Mouse (Mus musculus) CH12.LX (cell line): ENCODE measurements around the gene Slc27a1. TPM values are rescaled to one million over a fixed set of nuclear protein-coding genes. Genes with fewer than 3 reads are reported as not detected.
A peak's percentile ranks its signal among the peaks of the same experiment; 100 is the strongest.

Source experiments
- DNase-seq: peaks from one replicate; pipeline ENCODE4 v3.0.0-alpha.2; 2013; ENCODE audit errors: extremely low read depth
- H3K27ac ChIP-seq: 2 replicates; pipeline ENCODE4 v1.5.1; 2012; ENCODE audit warnings: low read depth, mild to moderate bottlenecking, control low read depth, moderate library complexity; ENCODE audit not compliant: insufficient read depth
- H3K27me3 ChIP-seq: replicated peaks from 2 replicates; pipeline ENCODE3; 2012; ENCODE audit warnings: inconsistent platforms
- H3K36me3 ChIP-seq, 2 experiments: replicated peaks in 1 of 2; 2 replicates each; pipeline versions ENCODE3 to v1.6.1; 2012; ENCODE audit warnings: inconsistent platforms in 1 of 2, low read length in 1 of 2, mild to moderate bottlenecking in 1 of 2, mixed read lengths in 1 of 2, moderate library complexity in 1 of 2; ENCODE audit not compliant: control insufficient read depth in 1 of 2, insufficient read depth in 1 of 2
- H3K4me1 ChIP-seq, 2 experiments: 2 replicates each; pipeline ENCODE4 v1.6.1; 2012; ENCODE audit warnings: inconsistent platforms in 1 of 2, moderate library complexity in 1 of 2; ENCODE audit not compliant: insufficient read depth in 2 of 2, control insufficient read depth in 1 of 2
- H3K4me2 ChIP-seq: 2 replicates; pipeline ENCODE4 v1.6.1; 2012; ENCODE audit warnings: low read depth, mild to moderate bottlenecking, control low read depth; ENCODE audit not compliant: poor library complexity, insufficient read depth, severe bottlenecking
- H3K4me3 ChIP-seq, 3 experiments: fragments of 150-350 bp in 1 of 3; sonication (generic) in 1 of 3; replicated peaks in 1 of 3; 2 replicates each; pipeline versions ENCODE3 to v1.5.1; 2011 to 2012; ENCODE audit warnings: low read depth in 2 of 3, low read length in 2 of 3, mild to moderate bottlenecking in 2 of 3, moderate library complexity in 2 of 3, control low read depth in 1 of 3, improper control_type of control experiment in 1 of 3, inconsistent platforms in 1 of 3, mixed read lengths in 1 of 3; ENCODE audit not compliant: poor library complexity in 1 of 3
- H3K79me2 ChIP-seq: replicated peaks from 2 replicates; pipeline ENCODE4 v1.6.1; 2012; ENCODE audit warnings: mild to moderate bottlenecking, moderate library complexity; ENCODE audit not compliant: control insufficient read depth, poor library complexity, insufficient read depth, severe bottlenecking; ENCODE audit errors: extremely low read depth
- H3K9ac ChIP-seq: 2 replicates; pipeline ENCODE4 v1.6.1; 2012; ENCODE audit warnings: low read depth, mild to moderate bottlenecking, control low read depth, moderate library complexity; ENCODE audit not compliant: insufficient read depth
- H3K9me3 ChIP-seq: replicated peaks from 2 replicates; pipeline ENCODE3; 2012; ENCODE audit warnings: low read length, inconsistent platforms, mixed read lengths
- BHLHE40 ChIP-seq: IDR thresholded peaks from 2 replicates; pipeline ENCODE4 v1.6.1; 2011; ENCODE audit warnings: mild to moderate bottlenecking, low read depth, low read length, improper control_type of control experiment
- CHD2 ChIP-seq: IDR thresholded peaks from 2 replicates; pipeline ENCODE4 v1.6.1; 2011; ENCODE audit warnings: low read length, improper control_type of control experiment
- CTCF ChIP-seq, 2 experiments: IDR thresholded peaks in 1 of 2; conservative IDR thresholded peaks in 1 of 2; 2 replicates each; pipeline ENCODE4 v1.5.1; 2011 to 2012; ENCODE audit warnings: low read depth in 2 of 2, low read length in 2 of 2, improper control_type of control experiment in 1 of 2, inconsistent platforms in 1 of 2, mild to moderate bottlenecking in 1 of 2, moderate library complexity in 1 of 2
- E2F4 ChIP-seq: IDR thresholded peaks from 2 replicates; pipeline ENCODE4 v1.6.1; 2011; ENCODE audit warnings: low read depth, low read length, improper control_type of control experiment; ENCODE audit not compliant: insufficient replicate concordance
- GABPA ChIP-seq: IDR thresholded peaks from 2 replicates; pipeline ENCODE4 v1.6.1; 2012; ENCODE audit warnings: low read depth, low read length, improper control_type of control experiment, inconsistent platforms; ENCODE audit not compliant: insufficient replicate concordance
- IRF4 ChIP-seq: IDR thresholded peaks from 2 replicates; pipeline ENCODE4 v1.6.1; 2014; ENCODE audit warnings: low read depth, mild to moderate bottlenecking, inconsistent platforms, low read length, improper control_type of control experiment
- JUN ChIP-seq: IDR thresholded peaks from 2 replicates; pipeline ENCODE4 v1.6.1; 2011; ENCODE audit warnings: low read depth, mild to moderate bottlenecking, low read length, improper control_type of control experiment, moderate library complexity; ENCODE audit not compliant: insufficient read depth
- JUND ChIP-seq: conservative IDR thresholded peaks from 2 replicates; pipeline ENCODE4 v1.6.1; 2011; ENCODE audit warnings: low read depth, low read length, improper control_type of control experiment
- KAT2A ChIP-seq: IDR thresholded peaks from 2 replicates; pipeline ENCODE4 v1.6.1; 2012; ENCODE audit warnings: low read length, improper control_type of control experiment, inconsistent platforms; ENCODE audit not compliant: insufficient replicate concordance
- MAFK ChIP-seq: IDR thresholded peaks from 2 replicates; pipeline ENCODE4 v1.6.1; 2011; ENCODE audit warnings: low read length, improper control_type of control experiment; ENCODE audit not compliant: insufficient replicate concordance
- MAX ChIP-seq: IDR thresholded peaks from 2 replicates; pipeline ENCODE4 v1.6.1; 2011; ENCODE audit warnings: low read length, improper control_type of control experiment
- MAZ ChIP-seq: IDR thresholded peaks from 2 replicates; pipeline ENCODE4 v1.6.1; 2012; ENCODE audit warnings: low read depth, mild to moderate bottlenecking, inconsistent platforms, low read length, improper control_type of control experiment, moderate library complexity
- MEF2A ChIP-seq: IDR thresholded peaks from 2 replicates; pipeline ENCODE4 v1.6.1; 2014; ENCODE audit warnings: low read depth, mild to moderate bottlenecking, inconsistent platforms, low read length, improper control_type of control experiment, borderline replicate concordance
- MXI1 ChIP-seq: IDR thresholded peaks from 2 replicates; pipeline ENCODE4 v1.6.1; 2011; ENCODE audit warnings: mild to moderate bottlenecking, low read depth, low read length, improper control_type of control experiment
- MYC ChIP-seq: IDR thresholded peaks from 2 replicates; pipeline ENCODE4 v1.6.1; 2011; ENCODE audit warnings: low read depth, mild to moderate bottlenecking, improper control_type of control experiment, low read length
- NELFE ChIP-seq: IDR thresholded peaks from 2 replicates; pipeline ENCODE4 v1.6.1; 2011; ENCODE audit warnings: low read depth, low read length, improper control_type of control experiment
- NRF1 ChIP-seq: IDR thresholded peaks from 2 replicates; pipeline ENCODE4 v1.6.1; 2014; ENCODE audit warnings: low read depth, mild to moderate bottlenecking, inconsistent platforms, low read length, improper control_type of control experiment, moderate library complexity
- PAX5 ChIP-seq: IDR thresholded peaks from 2 replicates; pipeline ENCODE4 v1.6.1; 2012; ENCODE audit warnings: low read length, inconsistent platforms, mixed read lengths
- POLR2A ChIP-seq: IDR thresholded peaks from 2 replicates; pipeline ENCODE4 v1.6.1; 2011; ENCODE audit warnings: low read depth, mild to moderate bottlenecking, improper control_type of control experiment, low read length
- POLR2AphosphoS2 ChIP-seq: IDR thresholded peaks from 2 replicates; pipeline ENCODE4 v1.6.1; 2011; ENCODE audit warnings: low read depth, low read length, improper control_type of control experiment
- RAD21 ChIP-seq: IDR thresholded peaks from 2 replicates; pipeline ENCODE4 v1.6.1; 2011; ENCODE audit warnings: low read depth, mild to moderate bottlenecking, low read length, improper control_type of control experiment, moderate library complexity
- RCOR1 ChIP-seq: conservative IDR thresholded peaks from 2 replicates; pipeline ENCODE4 v1.6.1; 2012; ENCODE audit warnings: low read depth, mild to moderate bottlenecking, inconsistent platforms, low read length, improper control_type of control experiment
- SMC3 ChIP-seq: IDR thresholded peaks from 2 replicates; pipeline ENCODE4 v1.6.1; 2011; ENCODE audit warnings: low read depth, low read length, improper control_type of control experiment
- TBP ChIP-seq: conservative IDR thresholded peaks from 2 replicates; pipeline ENCODE4 v1.6.1; 2011; ENCODE audit warnings: low read depth, low read length, improper control_type of control experiment
- TCF12 ChIP-seq: IDR thresholded peaks from 2 replicates; pipeline ENCODE4 v1.6.1; 2014; ENCODE audit warnings: low read depth, mild to moderate bottlenecking, inconsistent platforms, low read length, improper control_type of control experiment
- USF1 ChIP-seq: IDR thresholded peaks from 2 replicates; pipeline ENCODE4 v1.6.1; 2014; ENCODE audit warnings: low read depth, mild to moderate bottlenecking, inconsistent platforms, low read length, improper control_type of control experiment
- ZMIZ1 ChIP-seq: IDR thresholded peaks from 2 replicates; pipeline ENCODE4 v1.6.1; 2012; ENCODE audit warnings: low read depth, mild to moderate bottlenecking, inconsistent platforms, low read length, improper control_type of control experiment
- dilution Hi-C: fragments of 300-500 bp; cut with MboI; formaldehyde crosslinking; loops from 2 replicates; pipeline ENCODE4 v1.14.3; 2020; ENCODE audit warnings: low sequenced_read_pairs; ENCODE audit not compliant: extremely low pct_unique_long_range_greater_than_20kb, extremely low pct_ligation_motif_present
- in situ Hi-C: fragments of 300-500 bp; cut with MboI; formaldehyde crosslinking; loops from 3 replicates; pipeline ENCODE4 v1.14.3; 2019; ENCODE audit warnings: low sequenced_read_pairs, low pct_ligation_motif_present, low pct_unique_long_range_greater_than_20kb, mixed read lengths
- polyA plus RNA-seq: library from polyadenylated mRNA; unstranded; fragments of >175 nt; gene quantifications from 2 replicates; pipeline ENCODE4 v1.2.1, GENCODE M21; 2012; ENCODE audit warnings: low read depth; ENCODE audit not compliant: insufficient read length
- total RNA-seq, 2 experiments: library from RNA; depleted of rRNA; stranded (reverse); fragments of 300-350 nt in 1 of 2; fragments of >200 nt in 1 of 2; gene quantifications; 2 replicates each; pipeline ENCODE4 v1.2.3; 2012 to 2014

Gene Slc27a1
- total and polyA plus RNA-seq, 3 experiments, result 1.8 to 4.0 (median 2.4) TPM

DNA sequence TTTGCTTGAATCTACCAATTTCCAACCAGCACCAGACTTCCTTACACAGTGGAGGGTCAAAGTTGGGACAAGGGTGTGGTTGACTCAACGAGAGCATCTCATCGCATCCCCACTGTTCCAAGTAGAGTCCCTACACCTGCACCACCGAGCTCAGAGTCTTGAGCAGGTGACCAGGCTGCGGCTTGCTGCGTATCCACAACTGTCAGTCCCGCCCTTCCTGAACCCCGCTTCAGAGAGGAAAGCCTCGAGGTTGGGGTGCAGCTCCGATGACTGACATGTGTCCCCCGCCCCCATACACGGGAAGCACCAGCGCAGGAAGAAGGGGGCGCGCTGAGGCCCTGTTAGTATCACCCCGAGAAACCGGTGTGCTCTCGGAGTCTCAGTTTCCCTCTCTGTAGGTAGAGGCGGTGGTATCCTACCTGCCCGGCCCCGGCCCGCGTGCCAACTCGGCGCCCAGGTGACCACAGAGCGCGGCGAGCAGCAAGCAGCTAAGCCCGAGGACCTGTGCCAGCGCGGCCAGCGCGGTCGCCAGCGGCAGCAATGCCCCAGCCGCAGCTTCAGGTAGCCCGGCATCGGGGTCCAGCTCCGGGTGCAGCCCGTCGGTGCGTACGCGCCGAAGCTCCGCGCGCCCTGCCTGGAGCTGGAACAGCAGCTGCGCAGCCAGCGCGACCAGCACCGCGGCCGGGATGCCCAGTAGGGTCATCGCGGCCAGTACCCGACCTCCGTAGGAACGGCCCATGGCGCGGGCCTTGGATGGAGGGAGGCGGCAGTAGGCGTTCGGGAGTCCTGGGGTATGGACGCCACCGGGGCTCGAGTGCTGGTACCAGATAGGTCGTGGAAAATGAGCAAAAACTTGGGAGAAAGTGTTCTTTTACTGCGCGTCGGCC is 10.4 kb upstream of the Slc27a1 start, which contains the start of gene Tmem221:
Gene Tmem221, minus strand, starts transcription at position 801 of the 887 bp plus-strand sequence.
- no peak for DNase-seq
- H3K9ac ChIP-seq, result peak within 1 kb of the TSS; percentile 47
- no peaks in the 10 kb centered on the region for H3K79me2 ChIP-seq
- H3K4me1 ChIP-seq, result peaks cover 15 to 20% of the 10 kb centered on the region in 2 experiments
- dilution Hi-C loops (no loop called here), in situ Hi-C loops (no loop called here)
- H3K27me3 ChIP-seq, result peaks cover 20% of the 10 kb centered on the region
- TF ChIP-seq MAZ (peak; percentile 65; the same call in 1 of the 2 replicates), MEF2A (0 out of 2 replicates have a peak, but pooled peaks have one; percentile 23), POLR2AphosphoS2 (no peak), CHD2 (no peak), TBP (no peak), E2F4 (no peak), CTCF (conservative IDR thresholded peaks at IDR 0.05 in 1 of 2, IDR thresholded peaks at IDR 0.05 in 1 of 2; ENCODE audit: low read depth in 2 of 2, low read length in 2 of 2) (peak in 1 of 2 experiments; percentile 41; a peak in 1 of 4 replicates), NELFE (peak; percentile 54; the same call in 1 of the 2 replicates), POLR2A (0 out of 2 replicates have a peak, but pooled peaks have one; percentile 45), RAD21 (no peak), BHLHE40 (no peak), JUND (no peak), USF1 (no peak), MAFK (no peak)
- no peaks in the 10 kb centered on the region for H3K9me3 ChIP-seq
- peak within 1 kb of the TSS; percentile 64 for H3K4me2 ChIP-seq
- peak within 1 kb of the TSS; percentile 28 to 67 (median 59) for H3K4me3 ChIP-seq
- no peak within 1 kb of the TSS for H3K27ac ChIP-seq
- no peaks in the 10 kb centered on the region for H3K36me3 ChIP-seq

DNA sequence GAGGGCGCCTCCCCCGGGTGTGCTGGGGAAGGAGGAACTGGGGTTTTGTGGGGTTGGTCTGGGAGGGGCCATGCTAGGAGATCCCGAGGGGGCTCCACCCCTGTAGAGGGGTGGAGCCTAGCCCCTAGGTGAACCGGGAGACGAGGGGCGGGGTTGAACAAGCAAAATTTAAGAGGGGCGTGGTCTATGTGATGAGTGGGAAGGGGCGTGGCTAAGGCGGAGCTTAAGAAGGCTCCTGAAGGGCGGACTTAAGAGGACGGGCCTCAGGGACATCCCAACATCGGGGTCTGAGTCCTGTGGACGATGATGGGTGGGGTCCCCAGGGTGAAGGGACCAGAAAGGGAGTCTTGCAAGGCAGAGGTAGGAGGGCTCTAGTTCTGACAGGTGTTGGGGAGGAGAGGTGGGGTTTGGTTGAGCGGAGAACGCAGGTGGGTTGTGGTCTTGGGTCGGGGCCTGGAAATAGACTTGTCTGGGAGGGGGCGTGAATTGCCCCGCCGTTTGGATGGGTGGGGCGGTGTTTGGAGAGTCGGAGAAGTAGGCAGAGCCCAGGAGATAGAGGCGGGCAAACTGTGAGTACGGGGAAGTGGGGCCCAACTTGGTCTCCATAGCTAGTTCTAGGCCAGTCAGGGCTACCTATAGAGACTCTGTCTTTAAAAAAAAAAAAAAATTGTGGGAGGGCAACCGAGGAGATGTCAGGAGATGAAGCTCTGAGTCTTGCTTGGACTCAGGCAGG is 9.6 kb upstream of the Slc27a1 start:
- peaks cover 20% of the 10 kb centered on the region for H3K27me3 ChIP-seq
- H3K9me3 ChIP-seq, result peaks cover 4% of the 10 kb centered on the region
- peaks cover 15 to 20% of the 10 kb centered on the region in 2 experiments for H3K4me1 ChIP-seq
- H3K9ac ChIP-seq, result peak overlapping the region; percentile 47
- dilution Hi-C loops (no loop called here), in situ Hi-C loops (no loop called here)
- H3K79me2 ChIP-seq, result no peaks in the 10 kb centered on the region
- DNase-seq, result peak; percentile 80
- H3K4me2 ChIP-seq, result peak overlapping the region; percentile 64
- no peak overlapping the region for H3K27ac ChIP-seq
- H3K36me3 ChIP-seq, result no peaks in the 10 kb centered on the region
- H3K4me3 ChIP-seq, result peak overlapping the region; percentile 28 to 67 (median 59)
- TF ChIP-seq USF1, result no peak
- TF ChIP-seq TCF12, result peak; percentile 44; the same call in 1 of the 2 replicates
- TF ChIP-seq MAFK, result no peak
- peak; percentile 13 for TF ChIP-seq SMC3
- no peak for TF ChIP-seq KAT2A
- TF ChIP-seq MAX, result no peak
- no peak for TF ChIP-seq GABPA
- no peak for TF ChIP-seq BHLHE40
- TF ChIP-seq PAX5, result no peak
- TF ChIP-seq ZMIZ1, result 0 out of 2 replicates have a peak, but pooled peaks have one; percentile 26
- TF ChIP-seq IRF4, result peak; percentile 57
- no peak for TF ChIP-seq MYC
- TF ChIP-seq JUN, result no peak
- no peak for TF ChIP-seq RCOR1
- no peak for TF ChIP-seq POLR2AphosphoS2
- TF ChIP-seq MXI1, result no peak
- no peak for TF ChIP-seq NRF1
- no peak; the same call in 1 of the 2 replicates for TF ChIP-seq RAD21
- peak; percentile 18; the same call in 1 of the 2 replicates for TF ChIP-seq MAZ
- TF ChIP-seq TBP, result 0 out of 2 replicates have a peak, but pooled peaks have one; percentile 49
- no peak for TF ChIP-seq E2F4
- TF ChIP-seq CTCF (conservative IDR thresholded peaks at IDR 0.05 in 1 of 2, IDR thresholded peaks at IDR 0.05 in 1 of 2; ENCODE audit: low read depth in 2 of 2, low read length in 2 of 2), result no peak
